Mouse (Mus musculus) heart, embryonic 10.5 days (tissue): Measurements from ENCODE around the gene Coq5. TPM values are rescaled to one million over a fixed set of nuclear protein-coding genes. Genes with fewer than 3 reads are reported as not detected.

Experiments
- DNase-seq: peaks from one replicate; pipeline ENCODE4 v3.0.0-alpha.2; 2017; ENCODE audit warnings: low spot score
- H3K27ac ChIP-seq: fragments of 300-500 bp; sonication (generic); 2 replicates; pipeline ENCODE4 v1.5.1; 2016; ENCODE audit warnings: mild to moderate bottlenecking
- H3K27me3 ChIP-seq: fragments of 300-500 bp; sonication (generic); 2 replicates; pipeline ENCODE4 v1.6.1; 2016; ENCODE audit warnings: mild to moderate bottlenecking; ENCODE audit not compliant: poor library complexity, insufficient read depth, severe bottlenecking
- H3K36me3 ChIP-seq: fragments of 300-500 bp; sonication (generic); 2 replicates; pipeline ENCODE4 v1.6.1; 2016; ENCODE audit warnings: mild to moderate bottlenecking, moderate library complexity
- H3K4me1 ChIP-seq: fragments of 300-500 bp; sonication (generic); 2 replicates; pipeline ENCODE4 v1.6.1; 2016; ENCODE audit warnings: mild to moderate bottlenecking
- H3K4me3 ChIP-seq: fragments of 300-500 bp; sonication (generic); 2 replicates; pipeline ENCODE4 v1.5.1; 2016; ENCODE audit warnings: mild to moderate bottlenecking, moderate library complexity
- H3K9me3 ChIP-seq: fragments of 300-500 bp; sonication (generic); 2 replicates; pipeline ENCODE4 v1.6.1; 2016; ENCODE audit warnings: mild to moderate bottlenecking, moderate library complexity
- WGBS: fragments of 180-500 bp; shearing (Covaris S2); methylation state at CpG from one replicate; pipeline ENCODE4 v1.1.7; 2016; 5-methylcytosine and 5-hydroxymethylcytosine counted together
- polyA plus RNA-seq: library from polyadenylated mRNA; unstranded; fragments of >200 nt; fragmentation: Nextera tagmentation; extraction: Ambion mirVana; gene quantifications from 2 replicates; pipeline ENCODE4 v1.2.1, GENCODE M21; 2016

The Coq5 gene
- polyA plus RNA-seq, 1 experiment from 2014 or later, result 78.2 TPM

- 84% methylated on average over 1 of the region's 1 CpGs for WGBS
- H3K27me3 ChIP-seq, result no peaks in the 10 kb centered on the region
- no peak overlapping the region for H3K27ac ChIP-seq
- H3K4me1 ChIP-seq, result no peaks in the 10 kb centered on the region; the same call in 1 of the 2 replicates
- H3K9me3 ChIP-seq, result no peaks in the 10 kb centered on the region
- peaks cover 73% of the 10 kb centered on the region for H3K36me3 ChIP-seq
- H3K4me3 ChIP-seq, result no peak overlapping the region
- no peak for DNase-seq
Measured at GRCm38 (mm10) chr5:115255472-115255871, 24.0 kb upstream of the Coq5 start.

DNA sequence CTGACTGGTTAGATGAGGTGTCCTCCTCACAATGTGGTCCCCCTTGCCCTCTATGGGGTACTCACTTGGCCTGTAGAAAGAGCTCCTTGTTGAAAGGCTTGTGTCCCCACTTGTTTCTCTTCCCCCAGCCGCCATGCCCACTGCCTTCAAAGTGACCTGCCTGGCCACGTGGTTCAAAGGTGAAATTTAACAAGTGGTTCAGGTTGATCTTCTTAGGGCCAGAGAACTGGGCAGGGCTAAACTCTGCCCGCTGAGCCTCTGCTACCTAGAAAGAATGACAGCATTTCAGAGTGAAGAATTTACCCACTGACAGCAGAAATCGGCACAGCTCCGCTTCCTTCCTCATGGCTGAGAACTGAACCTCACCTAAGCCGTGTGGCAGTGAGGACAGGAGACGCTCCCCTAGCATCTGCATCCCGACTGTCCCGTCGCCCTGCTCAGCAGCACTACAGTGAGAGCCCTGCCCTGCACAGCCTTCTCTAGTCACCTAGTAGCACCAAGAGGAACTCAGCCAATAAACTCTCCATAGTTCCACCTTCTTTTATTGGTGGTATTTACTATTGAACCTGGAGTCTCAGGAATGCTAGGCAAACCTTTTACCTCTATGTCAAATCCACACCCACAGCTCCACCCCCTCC is 22.4 kb upstream of the Coq5 start:
- Histone ChIP-seq H3K27me3 (no peaks in the 10 kb centered on the region), H3K4me1 (no peaks in the 10 kb centered on the region; the same call in 1 of the 2 replicates), H3K4me3 (no peak overlapping the region), H3K9me3 (no peaks in the 10 kb centered on the region), H3K36me3 (peaks cover 62% of the 10 kb centered on the region), H3K27ac (no peak overlapping the region)
- WGBS, result 92% methylated on average over 10 of the region's 10 CpGs
- no peak for DNase-seq

DNA sequence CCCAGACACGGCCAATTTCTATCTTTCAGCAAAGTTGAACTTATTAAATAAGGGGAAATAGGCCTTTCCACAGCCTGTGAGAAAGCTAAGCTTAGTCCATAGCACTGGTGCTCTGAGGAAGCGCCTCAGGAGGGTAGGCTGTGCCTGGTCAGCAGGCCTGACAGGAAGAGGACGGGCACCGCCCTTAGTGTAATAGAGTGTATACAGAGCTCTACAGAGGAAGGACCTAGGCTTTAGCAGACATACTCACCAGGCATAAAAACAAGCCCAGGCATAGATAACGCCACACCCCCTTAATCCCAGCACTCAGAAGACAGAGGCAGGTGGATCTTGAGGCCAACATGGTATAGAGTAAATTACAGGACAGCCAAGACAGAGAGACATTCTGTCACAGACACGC is 19.1 kb upstream of the Coq5 start:
- 80% methylated on average over 6 of the region's 6 CpGs for WGBS
- Histone ChIP-seq H3K27me3 (no peaks in the 10 kb centered on the region), H3K9me3 (no peaks in the 10 kb centered on the region), H3K27ac (no peak overlapping the region), H3K36me3 (peaks cover 71% of the 10 kb centered on the region), H3K4me3 (no peak overlapping the region), H3K4me1 (peaks cover 8% of the 10 kb centered on the region; the same call in 1 of the 2 replicates)
- DNase-seq, result no peak

GRCm38 (mm10) chr5:115261141-115261540 is 18.3 kb upstream of the Coq5 start:
- no peaks in the 10 kb centered on the region for H3K27me3 ChIP-seq
- 94% methylated on average over 8 of the region's 8 CpGs for WGBS
- H3K36me3 ChIP-seq, result peaks cover 64% of the 10 kb centered on the region
- peaks cover 14% of the 10 kb centered on the region for H3K4me1 ChIP-seq
- DNase-seq, result no peak
- H3K9me3 ChIP-seq, result no peaks in the 10 kb centered on the region
- no peak overlapping the region for H3K27ac ChIP-seq
- H3K4me3 ChIP-seq, result no peak overlapping the region

DNA sequence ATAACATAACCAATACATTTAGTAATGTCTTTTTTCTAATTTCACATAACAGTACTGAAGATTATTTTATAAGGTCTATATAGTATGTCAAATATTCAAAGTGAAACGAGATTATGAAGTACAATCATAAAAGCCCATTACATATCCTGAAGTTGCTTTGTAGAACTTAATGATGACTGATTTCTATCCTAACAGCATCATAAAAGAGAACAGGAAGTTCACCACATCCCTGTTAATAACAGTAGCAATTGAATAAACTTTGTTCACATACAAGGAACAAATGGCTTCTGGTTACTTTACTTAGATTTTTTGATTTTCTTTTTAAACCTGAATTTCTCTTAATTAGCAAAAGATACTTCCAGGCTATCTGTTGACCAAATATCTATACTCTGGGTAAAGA is 17.6 kb upstream of the Coq5 start:
- Histone ChIP-seq H3K4me3 (no peak overlapping the region), H3K4me1 (peaks cover 21% of the 10 kb centered on the region), H3K9me3 (no peaks in the 10 kb centered on the region), H3K36me3 (peaks cover 61% of the 10 kb centered on the region), H3K27ac (no peak overlapping the region), H3K27me3 (no peaks in the 10 kb centered on the region)
- DNase-seq, result no peak
- WGBS, result 82% methylated on average over 1 of the region's 1 CpGs

DNA sequence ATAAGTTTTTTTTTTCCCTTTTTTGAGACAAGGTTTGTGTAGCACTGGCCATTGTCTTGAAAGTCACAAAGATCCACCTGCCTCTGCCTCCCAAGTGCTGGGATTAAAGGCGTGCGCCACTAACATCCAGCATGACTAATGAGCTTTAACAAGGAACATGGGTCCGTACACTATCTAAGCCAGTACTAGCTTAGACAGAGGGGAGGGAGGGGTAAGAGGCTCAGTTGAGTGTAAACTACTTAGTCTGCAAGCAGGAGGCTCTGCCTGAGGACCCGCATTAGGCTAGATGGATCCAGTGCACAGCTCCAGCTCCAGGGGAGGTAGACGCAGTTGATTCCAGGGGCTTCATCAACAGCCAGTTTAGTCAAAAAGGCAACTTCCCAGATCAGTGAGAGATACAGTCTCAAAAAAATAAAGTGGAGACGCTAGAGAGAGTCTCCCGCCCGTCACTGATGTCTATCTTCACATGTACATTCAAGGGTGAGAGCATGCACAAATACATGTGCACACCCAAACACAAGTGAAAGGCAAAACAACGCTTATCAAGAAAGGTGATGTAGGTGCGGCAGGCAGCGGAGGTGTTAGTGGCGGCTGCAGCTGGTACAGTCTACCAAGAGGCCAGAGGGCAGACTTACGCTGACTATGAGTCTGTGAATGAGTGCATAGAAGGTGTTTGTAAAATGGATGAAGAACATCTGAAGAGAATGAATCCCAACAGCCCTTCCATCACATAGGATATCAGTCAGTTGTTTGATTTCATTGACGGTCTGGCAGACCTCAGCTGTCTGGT is 16.8 kb upstream of the Coq5 start:
- H3K4me1 ChIP-seq, result peaks cover 29% of the 10 kb centered on the region
- no peak for DNase-seq
- H3K27me3 ChIP-seq, result no peaks in the 10 kb centered on the region
- H3K36me3 ChIP-seq, result peaks cover 53% of the 10 kb centered on the region
- H3K27ac ChIP-seq, result no peak overlapping the region
- no peaks in the 10 kb centered on the region for H3K9me3 ChIP-seq
- H3K4me3 ChIP-seq, result no peak overlapping the region
- WGBS, result 86% methylated on average over 14 of the region's 14 CpGs

GRCm38 (mm10) chr5:115266340-115266739 is 13.1 kb upstream of the Coq5 start:
- H3K36me3 ChIP-seq, result peaks cover 38% of the 10 kb centered on the region
- no peak for DNase-seq
- peak overlapping the region; percentile 65 for H3K27ac ChIP-seq
- H3K4me1 ChIP-seq, result peaks cover 49% of the 10 kb centered on the region
- H3K4me3 ChIP-seq, result 0 out of 2 replicates have a peak overlapping the region, but pooled peaks have one; percentile 12
- 76% methylated on average over 5 of the region's 5 CpGs for whole genome bisulfite sequencing
- H3K27me3 ChIP-seq, result no peaks in the 10 kb centered on the region
- H3K9me3 ChIP-seq, result no peaks in the 10 kb centered on the region

DNA sequence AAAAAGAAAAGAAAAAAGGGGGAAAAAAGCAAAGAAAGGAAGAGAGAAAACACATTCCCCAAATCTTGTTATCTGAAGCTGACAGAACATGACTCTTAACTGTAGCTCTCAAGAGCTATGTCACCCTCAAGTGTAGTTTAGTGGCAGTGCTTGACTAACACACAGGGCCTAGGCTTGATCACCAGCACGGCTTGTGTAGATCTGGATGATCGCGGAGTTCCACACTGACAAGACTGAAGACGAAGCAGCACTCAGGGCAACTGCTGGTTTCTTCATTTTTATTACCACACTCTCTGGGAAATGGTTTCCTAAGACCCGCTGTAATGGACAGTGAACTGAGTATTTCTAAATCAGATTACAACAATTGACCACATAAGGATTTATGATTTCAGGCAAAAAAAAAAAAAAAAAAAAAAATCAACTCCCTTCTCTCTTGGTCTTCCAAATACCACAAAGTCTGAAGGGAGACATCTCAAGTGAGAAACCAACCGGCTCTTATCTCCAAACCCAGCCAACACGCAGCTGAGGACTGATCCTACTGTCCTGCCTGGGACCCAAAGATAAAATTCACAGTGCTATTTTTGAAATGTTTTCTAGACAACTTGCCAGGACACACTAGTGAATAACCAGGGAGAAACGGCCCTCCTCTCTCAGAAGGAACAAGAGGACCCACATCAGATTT is 12.5 kb upstream of the Coq5 start:
- Histone ChIP-seq H3K27me3 (no peaks in the 10 kb centered on the region), H3K36me3 (peaks cover 38% of the 10 kb centered on the region), H3K9me3 (no peaks in the 10 kb centered on the region), H3K27ac (peak overlapping the region; percentile 65; the same call in 1 of the 2 replicates), H3K4me3 (0 out of 2 replicates have a peak overlapping the region, but pooled peaks have one; percentile 15), H3K4me1 (peaks cover 49% of the 10 kb centered on the region)
- 33% methylated on average over 8 of the region's 8 CpGs for WGBS
- DNase-seq, result peak; percentile 83

DNA sequence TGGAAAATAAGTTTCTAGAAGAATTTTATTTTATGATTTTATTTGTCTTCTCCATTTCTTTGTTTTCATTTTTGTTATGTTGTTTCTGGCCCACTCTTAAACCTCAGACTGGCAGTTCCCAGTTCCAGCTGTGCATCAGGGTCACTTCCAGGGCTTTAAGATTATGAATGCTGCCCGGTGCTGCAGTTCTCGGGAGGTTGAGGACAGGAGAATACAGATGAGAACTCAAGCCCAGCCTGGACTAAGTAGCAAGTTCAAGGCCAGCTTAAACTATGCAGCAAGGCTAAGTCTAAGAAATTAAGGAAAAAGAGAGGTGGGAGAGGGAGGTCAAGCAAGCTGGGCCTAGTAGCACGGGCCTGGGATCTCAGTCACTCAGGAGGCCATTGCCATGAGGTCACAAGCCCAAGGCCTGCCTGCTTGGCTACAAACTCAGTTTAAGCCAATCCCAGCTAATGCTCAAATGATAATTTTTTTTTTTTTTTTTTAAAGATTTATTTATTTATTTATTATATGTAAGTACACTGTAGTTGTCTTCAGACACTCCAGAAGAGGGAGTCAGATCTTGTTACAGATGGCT is 11.9 kb upstream of the Coq5 start:
- Histone ChIP-seq H3K4me3 (0 out of 2 replicates have a peak overlapping the region, but pooled peaks have one; percentile 15), H3K27ac (peak overlapping the region; percentile 76; the same call in 1 of the 2 replicates)
- 56% methylated on average over 3 of the region's 3 CpGs for WGBS

DNA sequence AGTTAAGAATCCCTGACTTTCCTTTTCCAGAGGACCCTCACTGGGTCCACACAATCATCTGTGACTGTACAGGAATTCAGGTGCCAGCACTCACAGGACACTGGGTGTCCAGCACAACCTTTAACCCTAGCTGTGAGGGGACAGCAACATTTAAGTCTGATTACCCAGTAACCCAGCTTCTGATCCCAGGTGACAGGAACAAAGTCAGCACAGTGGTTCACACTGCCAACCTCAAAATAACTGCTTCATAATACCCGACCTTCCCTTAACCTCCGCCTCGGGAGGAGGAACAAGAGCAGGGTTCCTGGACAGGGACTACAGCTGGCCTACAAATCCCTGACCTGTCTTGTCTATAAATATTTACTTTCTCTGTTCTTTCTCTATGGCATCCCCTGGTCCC is 11.2 kb upstream of the Coq5 start:
- H3K4me3 ChIP-seq, result no peak overlapping the region; the same call in 1 of the 2 replicates
- H3K4me1 ChIP-seq, result peaks cover 47% of the 10 kb centered on the region
- no peak for DNase-seq
- peak overlapping the region; percentile 53; the same call in 1 of the 2 replicates for H3K27ac ChIP-seq
- no peaks in the 10 kb centered on the region for H3K27me3 ChIP-seq
- no peaks in the 10 kb centered on the region for H3K9me3 ChIP-seq
- peaks cover 29% of the 10 kb centered on the region for H3K36me3 ChIP-seq
- 49% methylated on average over 3 of the region's 3 CpGs for WGBS

More for the DNA sequence above, 11.9 kb upstream of the Coq5 start:
- peaks cover 47% of the 10 kb centered on the region for H3K4me1 ChIP-seq
- H3K36me3 ChIP-seq, result peaks cover 36% of the 10 kb centered on the region
- no peaks in the 10 kb centered on the region for H3K9me3 ChIP-seq
- DNase-seq, result no peak
- H3K27me3 ChIP-seq, result no peaks in the 10 kb centered on the region

DNA sequence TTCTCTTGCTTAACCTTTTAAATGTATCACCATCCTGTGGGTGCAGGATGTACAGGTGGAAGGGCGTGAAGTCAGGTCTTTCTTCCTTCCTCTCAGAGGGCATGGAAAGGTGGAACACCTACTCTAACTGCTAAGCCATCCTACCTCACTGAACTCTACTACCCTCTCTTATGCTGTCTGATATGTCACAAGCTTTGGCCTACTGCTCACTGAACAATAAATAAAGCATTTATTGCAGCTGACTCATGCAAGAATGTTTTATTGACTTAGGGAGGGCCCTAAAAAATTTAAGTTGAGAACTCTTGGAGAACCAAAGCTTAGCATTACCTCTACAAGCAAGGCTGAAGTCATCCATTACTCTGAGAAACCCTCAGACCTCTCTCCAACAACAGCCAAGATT is 9.5 kb upstream of the Coq5 start:
- H3K27ac ChIP-seq, result no peak overlapping the region
- H3K36me3 ChIP-seq, result peaks cover 22% of the 10 kb centered on the region
- no peaks in the 10 kb centered on the region for H3K27me3 ChIP-seq
- H3K4me1 ChIP-seq, result peaks cover 48% of the 10 kb centered on the region
- H3K9me3 ChIP-seq, result no peaks in the 10 kb centered on the region
- WGBS, result 91% methylated on average over 1 of the region's 1 CpGs
- H3K4me3 ChIP-seq, result 0 out of 2 replicates have a peak overlapping the region, but pooled peaks have one; percentile 99
- DNase-seq, result no peak

DNA sequence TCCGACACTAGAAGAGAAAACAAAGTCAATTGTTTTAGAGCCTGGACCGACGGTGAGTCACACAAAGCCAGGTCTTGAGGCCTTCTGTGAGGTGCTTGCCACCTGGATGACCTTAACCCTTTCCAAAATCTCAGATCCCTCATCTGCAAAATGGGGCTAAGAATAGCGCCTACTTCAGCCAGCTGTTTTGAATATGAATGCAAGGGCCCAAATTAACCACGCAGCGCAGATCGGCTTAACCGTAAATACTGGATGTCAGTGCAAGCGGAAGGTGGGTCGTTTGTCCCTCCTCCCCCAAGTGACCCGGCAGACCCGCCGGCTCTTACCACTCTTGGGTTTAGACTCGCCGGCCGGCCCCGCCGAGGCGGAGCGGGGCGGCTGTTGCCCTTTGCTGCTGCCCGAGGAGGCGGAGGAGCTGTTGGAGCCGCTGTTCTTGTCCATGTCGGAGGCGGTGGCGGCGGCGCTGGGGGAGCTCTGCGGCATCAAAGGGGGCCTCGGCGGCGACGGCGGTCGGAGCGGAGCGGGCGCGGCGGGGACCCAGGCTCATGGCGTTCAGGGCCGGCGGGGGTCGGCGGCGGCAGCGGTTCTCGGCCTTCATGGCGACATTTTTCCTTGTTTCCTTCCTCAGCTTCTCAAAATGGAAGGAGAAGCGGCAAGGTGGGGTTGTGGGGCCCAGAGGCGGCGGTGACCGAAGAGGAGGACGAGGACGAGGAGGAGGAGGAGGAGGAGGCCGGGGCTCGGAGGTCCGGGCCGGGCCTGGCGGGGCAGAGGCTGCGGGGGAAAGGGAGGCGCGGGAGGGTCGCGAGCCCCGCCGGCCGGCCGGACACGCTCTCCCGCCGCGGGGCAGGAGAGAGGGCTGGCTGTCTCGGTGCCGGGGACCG is 7.3 kb upstream of the Coq5 start:
- peak overlapping the region; percentile 99 for H3K4me3 ChIP-seq
- no peaks in the 10 kb centered on the region for H3K27me3 ChIP-seq
- peak; percentile 80 for DNase-seq
- peak overlapping the region; percentile 96 for H3K27ac ChIP-seq
- under 1% methylated on average over 70 of the region's 77 CpGs for WGBS
- H3K36me3 ChIP-seq, result peaks cover 14% of the 10 kb centered on the region
- H3K9me3 ChIP-seq, result no peaks in the 10 kb centered on the region
- peaks cover 32% of the 10 kb centered on the region for H3K4me1 ChIP-seq
